Mouse (Mus musculus): ENCODE data around the gene Mrpl12.

Gene Mrpl12

GRCm38 (mm10) chr11:120472052-120472451 is 12.4 kb upstream of the Mrpl12 start:
- DNase-seq (ENCODE audit: low spot score in 2 of 2), result no peak

DNA sequence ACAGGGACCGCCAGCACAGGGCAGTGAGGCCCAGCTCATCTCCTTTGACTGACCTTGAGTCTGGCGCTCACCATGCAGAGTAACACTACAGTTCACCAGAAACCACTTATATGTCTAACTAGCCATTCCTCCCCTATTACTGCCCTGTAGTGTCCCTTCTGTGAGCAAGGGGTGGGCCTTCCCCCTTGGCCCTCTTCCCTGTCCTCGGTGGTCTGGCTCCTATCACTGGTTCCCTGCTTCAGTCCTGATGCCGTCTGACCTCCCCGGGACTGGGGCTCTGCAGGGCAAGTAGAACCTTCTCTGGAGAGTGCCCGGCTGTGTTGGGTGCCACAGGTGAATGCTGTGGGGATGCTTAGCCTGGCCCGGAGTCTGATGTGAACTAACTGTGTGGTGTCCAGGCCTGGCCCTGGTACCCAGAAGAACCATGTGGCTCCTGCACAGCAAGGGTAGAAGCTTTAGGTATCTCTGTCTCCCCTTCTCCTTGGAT is 922 bp upstream of the Mrpl12 start:
- DNase-seq (ENCODE audit: low spot score in 2 of 2), result no peak

DNA sequence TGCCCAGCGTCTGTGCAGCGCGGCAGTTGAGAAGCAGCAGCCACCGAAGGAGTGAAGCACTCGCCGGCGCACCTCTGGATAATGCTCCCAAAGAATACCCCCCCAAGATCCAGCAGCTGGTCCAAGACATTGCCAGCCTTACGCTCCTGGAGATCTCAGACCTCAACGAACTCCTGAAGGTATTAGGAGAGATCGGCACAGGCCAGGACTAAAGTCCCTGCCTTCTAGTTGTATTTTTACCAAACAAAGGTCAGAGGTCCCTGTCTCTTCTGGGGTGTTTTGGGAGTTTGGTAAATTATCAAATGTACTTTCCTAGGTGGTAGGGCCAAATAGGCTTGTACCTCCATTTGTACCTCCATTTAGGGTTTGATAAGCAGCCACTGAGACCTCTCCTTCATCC is 838 bp downstream of the Mrpl12 start:
- no peak for DNase-seq (ENCODE audit: low spot score in 2 of 2)

- no peak for DNase-seq (ENCODE audit: low spot score in 2 of 2)
These were observed 4.1 kb downstream of the Mrpl12 start for GRCm38 (mm10) chr11:120488516-120488915.

- peak; percentile 70 to 75 for DNase-seq (ENCODE audit: low spot score in 2 of 2)
These were observed 4.8 kb downstream of the Mrpl12 start for GRCm38 (mm10) chr11:120489054-120489761.

GRCm38 (mm10) chr11:120490291-120491046 is 6.1 kb downstream of the Mrpl12 start:
- DNase-seq (ENCODE audit: low spot score in 2 of 2), result no peak

GRCm38 (mm10) chr11:120491317-120492023 is 7.1 kb downstream of the Mrpl12 start, which contains the start of gene Slc25a10:
Gene Slc25a10 (plus strand): TSS chr11:120491840.
- peak; percentile 64 to 69 for DNase-seq (ENCODE audit: low spot score in 2 of 2)

DNA sequence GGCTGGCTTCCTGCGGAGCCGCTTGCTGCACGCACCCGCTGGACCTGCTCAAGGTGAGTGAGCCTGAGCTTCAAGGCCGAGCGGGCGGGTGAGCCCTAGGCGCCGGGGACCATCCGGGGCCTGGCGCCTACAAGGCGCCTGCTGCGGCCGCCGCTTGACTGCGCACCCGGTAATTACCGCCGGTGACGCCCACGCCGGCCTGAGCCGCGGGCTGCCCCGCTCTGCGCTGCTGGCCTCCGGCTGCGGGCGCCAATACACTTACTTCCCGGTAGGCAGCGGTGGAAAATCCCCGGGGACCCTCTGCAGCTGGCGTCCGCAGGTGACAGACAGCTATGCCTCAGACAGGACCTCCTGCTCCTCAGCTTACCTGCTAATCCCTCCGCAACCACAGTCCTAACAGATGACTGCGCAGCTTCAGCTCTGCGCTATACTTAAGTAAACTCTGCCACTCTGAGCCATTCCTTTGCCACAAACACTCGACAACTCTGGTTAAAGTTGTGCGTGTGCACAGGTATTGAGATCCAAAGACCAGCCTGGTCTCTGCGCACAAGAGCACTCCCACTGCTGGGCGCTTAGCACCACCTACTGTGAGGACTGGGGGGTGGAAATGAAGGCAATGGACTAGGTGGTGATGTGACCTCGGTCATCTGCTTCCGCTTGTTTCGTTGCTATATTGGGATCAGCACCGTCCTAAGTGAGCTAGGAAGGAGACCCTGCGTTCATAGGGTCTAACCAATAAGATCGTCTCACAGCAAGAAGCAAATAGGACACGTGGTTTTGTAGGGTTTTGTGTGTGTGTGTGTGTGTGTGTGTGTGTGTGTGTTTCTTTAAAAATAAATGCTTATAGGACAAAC is 7.8 kb downstream of the Mrpl12 start:
- peak; percentile 44 to 46 for DNase-seq (ENCODE audit: low spot score in 2 of 2)

DNA sequence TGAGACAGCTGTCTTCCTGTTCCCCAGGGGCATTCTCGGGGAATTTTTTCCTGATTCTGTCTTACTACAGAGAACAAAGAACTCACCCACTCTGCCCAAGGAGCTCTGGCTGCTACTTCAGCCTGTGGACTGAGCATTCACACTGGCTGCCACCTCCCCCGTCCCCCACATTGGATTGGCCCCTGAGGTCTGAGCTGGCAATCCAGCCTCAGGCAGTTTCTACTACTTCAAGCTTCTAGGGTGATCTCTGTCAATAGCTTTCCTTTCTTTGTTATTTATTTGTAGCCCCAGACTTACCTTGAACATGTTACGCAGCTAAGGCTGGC is 8.4 kb downstream of the Mrpl12 start:
- DNase-seq (ENCODE audit: low spot score in 2 of 2), result no peak

DNA sequence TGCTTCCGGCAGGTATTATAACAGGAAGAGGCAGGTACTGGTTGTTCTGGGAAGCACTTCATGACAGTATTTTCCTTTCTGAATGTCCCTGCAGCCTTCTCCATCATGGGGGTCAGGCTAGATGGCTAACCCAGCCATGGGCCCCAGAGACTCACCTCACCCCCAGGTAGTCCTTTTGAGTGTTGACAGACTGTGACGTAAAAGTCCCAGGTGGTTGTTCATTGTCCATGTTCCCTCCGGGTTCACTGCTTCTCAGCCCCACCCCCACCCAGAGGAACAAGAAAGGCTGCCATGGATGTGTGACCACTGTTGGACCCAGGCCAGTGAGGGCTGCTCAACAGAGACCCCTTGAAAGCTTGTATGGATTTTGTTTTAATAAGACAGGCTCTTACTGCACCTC is 8.9 kb downstream of the Mrpl12 start:
- DNase-seq (ENCODE audit: low spot score in 2 of 2), result no peak

GRCm38 (mm10) chr11:120493911-120494310 is 9.5 kb downstream of the Mrpl12 start:
- no peak for DNase-seq (ENCODE audit: low spot score in 2 of 2)

DNA sequence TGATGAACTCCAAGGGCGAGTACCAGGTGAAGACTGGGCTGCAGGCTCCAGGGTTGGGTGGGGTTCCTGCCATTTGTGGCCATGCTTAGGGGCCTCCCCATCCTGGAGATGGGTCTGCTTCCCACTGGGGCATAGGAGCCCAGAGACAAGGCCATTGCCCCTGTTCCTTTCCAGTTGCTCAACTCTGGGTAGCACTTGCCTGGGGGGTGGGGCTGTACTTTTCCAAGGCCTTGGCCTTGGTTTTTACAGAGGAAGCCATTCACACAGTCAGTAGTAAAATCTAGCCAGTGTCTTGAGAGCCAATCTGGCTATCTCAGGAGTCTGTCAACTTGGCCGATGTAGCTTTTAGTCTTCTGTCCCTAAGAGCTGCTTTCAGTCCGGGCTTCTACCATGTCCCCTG is 13.0 kb downstream of the Mrpl12 start:
- no peak for DNase-seq (ENCODE audit: low spot score in 2 of 2)

- DNase-seq (ENCODE audit: low spot score in 2 of 2), result no peak
These were observed 13.8 kb downstream of the Mrpl12 start for GRCm38 (mm10) chr11:120498226-120498625.

GRCm38 (mm10) chr11:120498891-120499290 is 14.5 kb downstream of the Mrpl12 start:
- DNase-seq (ENCODE audit: low spot score in 2 of 2), result no peak

- no peak for DNase-seq (ENCODE audit: low spot score in 2 of 2)
These were observed 15.5 kb downstream of the Mrpl12 start for GRCm38 (mm10) chr11:120499894-120500293.

DNA sequence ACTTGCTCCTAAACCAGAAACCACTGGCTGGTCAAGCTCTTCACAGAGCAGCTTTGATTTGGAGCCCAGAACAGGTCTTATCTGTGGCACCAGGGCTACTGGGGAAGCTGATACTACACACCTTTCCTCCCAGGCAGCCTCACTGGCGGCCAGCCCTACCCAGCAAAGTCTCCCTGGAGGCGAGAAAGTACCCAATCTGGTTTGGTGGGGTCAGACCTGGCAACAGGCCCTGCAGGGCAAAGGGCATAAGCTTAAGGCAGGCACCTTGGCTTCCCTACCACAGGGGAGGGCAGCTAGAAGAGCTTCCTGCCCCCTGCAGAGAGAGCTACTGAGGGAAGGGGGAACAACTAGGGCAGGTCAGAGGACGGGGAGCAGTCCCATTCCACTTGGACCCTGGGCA is 15.9 kb downstream of the Mrpl12 start:
- DNase-seq (ENCODE audit: low spot score in 2 of 2), result no peak

GRCm38 (mm10) chr11:120501018-120501417 is 16.6 kb downstream of the Mrpl12 start:
- no peak for DNase-seq (ENCODE audit: low spot score in 2 of 2)

DNA sequence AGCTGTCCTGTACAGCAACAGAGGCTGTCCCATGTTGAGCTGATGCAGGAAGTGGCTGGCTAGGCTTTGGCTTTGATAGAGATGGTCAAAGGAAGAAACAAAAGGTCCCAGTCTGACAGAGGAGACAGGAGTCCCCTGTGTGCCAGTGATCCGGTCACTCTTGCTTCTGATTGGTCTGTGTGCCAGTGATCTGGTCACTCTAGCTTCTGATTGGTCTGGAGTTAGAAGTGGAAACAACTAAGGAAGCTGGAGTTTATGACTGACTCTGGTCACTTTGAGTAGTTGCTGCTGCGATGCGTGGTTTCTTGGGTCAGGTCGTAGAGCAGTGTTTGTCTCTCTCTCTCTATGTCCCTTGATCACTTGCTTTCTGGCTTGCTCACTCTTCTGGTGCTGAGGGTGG is 17.3 kb downstream of the Mrpl12 start:
- no peak for DNase-seq (ENCODE audit: low spot score in 2 of 2)

DNA sequence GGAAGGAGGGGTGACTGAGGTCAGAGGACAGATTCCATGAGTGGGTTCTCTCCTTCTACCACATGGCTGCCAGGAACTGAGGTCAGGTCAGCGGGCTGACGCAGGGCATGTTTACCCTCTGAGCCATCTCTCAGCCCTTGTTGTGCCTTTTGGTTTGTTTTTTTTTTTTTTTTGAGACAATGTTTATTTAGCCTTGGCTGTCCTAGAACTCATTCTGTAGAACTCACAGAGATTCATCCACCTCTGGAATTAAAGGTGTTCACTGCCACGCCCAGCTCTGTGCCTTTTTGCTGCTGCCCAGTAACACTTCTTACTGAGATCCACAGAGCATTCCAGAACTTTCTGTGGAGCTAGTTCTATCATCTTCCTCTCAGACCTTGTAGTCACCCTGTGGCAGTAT is 21.2 kb downstream of the Mrpl12 start:
- no peak for DNase-seq (ENCODE audit: low spot score in 2 of 2)

- DNase-seq (ENCODE audit: low spot score in 2 of 2), result no peak
These were observed 22.5 kb downstream of the Mrpl12 start for GRCm38 (mm10) chr11:120506899-120507298.

- no peak for DNase-seq (ENCODE audit: low spot score in 2 of 2)
These were observed 23.3 kb downstream of the Mrpl12 start for GRCm38 (mm10) chr11:120507611-120508289.
